Mouse (Mus musculus) lung, embryonic 16.5 days (tissue): ENCODE data around the gene Cwc22. TPM values are rescaled to one million over a fixed set of nuclear protein-coding genes. Genes with fewer than 3 reads are reported as not detected.
"Not testable (repeated sequence)": the region's sequence is repeated elsewhere in the genome, so short reads cannot be mapped to it uniquely, and the experiment has no call there.

Experiments used
- ATAC-seq: fragments of 200-750 bp; cut with Nextera tagmentation; 2 replicates; pipeline ENCODE4 v1.8.0; 2017; ENCODE audit warnings: low read depth, mild to moderate bottlenecking, moderate library complexity
- H3K27ac ChIP-seq: fragments of 300-500 bp; sonication (generic); 2 replicates; pipeline ENCODE4 v1.5.1; 2014; ENCODE audit warnings: mild to moderate bottlenecking, control low read depth, low read length
- H3K27me3 ChIP-seq: fragments of 300-500 bp; sonication (generic); 2 replicates; pipeline ENCODE4 v1.6.1; 2014; ENCODE audit warnings: low read depth, low read length, mixed read lengths; ENCODE audit not compliant: control insufficient read depth, insufficient read depth
- H3K36me3 ChIP-seq: fragments of 300-500 bp; sonication (generic); 2 replicates; pipeline ENCODE4 v1.6.1; 2014; ENCODE audit warnings: low read length; ENCODE audit not compliant: control insufficient read depth, insufficient read depth
- H3K4me1 ChIP-seq: fragments of 300-500 bp; sonication (generic); replicated peaks from 2 replicates; pipeline ENCODE4 v1.6.1; 2014; ENCODE audit warnings: low read length, mixed read lengths; ENCODE audit not compliant: control insufficient read depth, insufficient read depth
- H3K4me2 ChIP-seq: fragments of 300-500 bp; sonication (generic); 2 replicates; pipeline ENCODE4 v1.6.1; 2014; ENCODE audit warnings: low read depth, low read length, control low read depth
- H3K4me3 ChIP-seq: fragments of 300-500 bp; sonication (generic); 2 replicates; pipeline ENCODE4 v1.5.1; 2014; ENCODE audit warnings: mild to moderate bottlenecking, low read length, control low read depth
- H3K9ac ChIP-seq: fragments of 300-500 bp; sonication (generic); 2 replicates; pipeline ENCODE4 v1.6.1; 2014; ENCODE audit warnings: low read length, control low read depth
- H3K9me3 ChIP-seq: fragments of 300-500 bp; sonication (generic); 2 replicates; pipeline ENCODE4 v1.6.1; 2016; ENCODE audit warnings: low read length; ENCODE audit not compliant: control insufficient read depth
- WGBS: fragments of 180-500 bp; shearing (Covaris S2); extraction: QIAGEN DNeasy Blood & Tissue Kit; methylation state at CpG from one replicate; pipeline ENCODE4 v1.1.7; 2014; 5-methylcytosine and 5-hydroxymethylcytosine counted together
- polyA plus RNA-seq: library from polyadenylated mRNA; unstranded; fragments of >200 nt; fragmentation: Nextera tagmentation; extraction: Ambion mirVana; gene quantifications from 2 replicates; pipeline ENCODE4 v1.2.1, GENCODE M21; 2015

The Cwc22 gene
- polyA plus RNA-seq, 1 experiment from 2014 or later, result 27.6 TPM

GRCm38 (mm10) chr2:77900111-77900510, 46.1 kb downstream of the Cwc22 start:
- no peak overlapping the region for H3K27ac ChIP-seq
- no peak for ATAC-seq
- 82% methylated on average over 2 of the region's 2 CpGs for WGBS
- H3K36me3 ChIP-seq, result peaks cover 44% of the 10 kb centered on the region
- H3K4me2 ChIP-seq, result no peak overlapping the region
- no peaks in the 10 kb centered on the region for H3K27me3 ChIP-seq
- no peaks in the 10 kb centered on the region for H3K4me1 ChIP-seq
- H3K4me3 ChIP-seq, result no peak overlapping the region
- no peak overlapping the region for H3K9ac ChIP-seq
- H3K9me3 ChIP-seq, result no peaks in the 10 kb centered on the region

DNA sequence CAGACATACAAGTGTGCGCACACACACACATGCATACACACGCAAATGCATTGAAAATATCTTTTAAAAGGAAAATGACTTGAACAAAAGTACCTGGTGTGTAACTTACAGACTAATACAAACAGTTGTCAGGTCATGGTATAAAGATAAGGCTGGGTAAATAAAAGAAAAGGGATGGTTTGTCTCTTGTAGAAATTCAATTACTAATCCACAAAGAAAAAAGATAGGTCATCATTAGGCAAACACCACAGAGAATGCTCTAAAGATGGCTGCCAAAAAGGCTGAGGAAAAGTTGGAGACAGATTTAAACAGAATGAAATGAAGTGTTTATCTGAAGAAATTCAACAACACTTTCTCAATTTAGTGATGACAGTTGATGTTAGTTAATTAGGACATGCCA, 47.7 kb downstream of the Cwc22 start:
- Histone ChIP-seq H3K4me2 (no peak overlapping the region), H3K9ac (no peak overlapping the region), H3K27ac (no peak overlapping the region), H3K4me1 (no peaks in the 10 kb centered on the region), H3K9me3 (no peaks in the 10 kb centered on the region), H3K36me3 (peaks cover 43% of the 10 kb centered on the region), H3K27me3 (no peaks in the 10 kb centered on the region), H3K4me3 (no peak overlapping the region)
- ATAC-seq, result no peak
- 95% methylated on average over 2 of the region's 2 CpGs for WGBS

DNA sequence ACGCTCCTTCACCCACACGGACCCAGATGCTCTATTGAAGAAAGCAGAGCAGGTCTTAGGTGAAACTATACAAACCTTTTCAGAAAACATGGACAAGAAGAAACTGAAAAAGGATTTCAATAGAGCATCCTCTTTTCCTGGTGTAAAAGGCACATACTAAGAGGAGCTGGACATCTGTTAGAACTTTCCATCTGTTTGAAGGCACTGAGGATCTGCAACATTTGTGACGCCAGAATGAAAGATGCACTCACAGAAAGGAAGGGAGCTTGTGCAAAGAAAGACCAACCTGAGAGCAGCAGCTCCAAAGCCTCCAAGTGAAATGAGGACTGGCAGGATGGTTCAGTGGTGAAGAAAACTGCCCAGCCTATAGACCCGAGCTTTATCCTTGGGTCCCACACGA, 48.2 kb downstream of the Cwc22 start:
- H3K9me3 ChIP-seq, result no peaks in the 10 kb centered on the region
- no peaks in the 10 kb centered on the region for H3K4me1 ChIP-seq
- H3K4me2 ChIP-seq, result no peak overlapping the region
- H3K9ac ChIP-seq, result no peak overlapping the region
- ATAC-seq, result no peak
- no peak overlapping the region for H3K27ac ChIP-seq
- no peaks in the 10 kb centered on the region for H3K27me3 ChIP-seq
- 86% methylated on average over 5 of the region's 5 CpGs for WGBS
- H3K36me3 ChIP-seq, result peaks cover 38% of the 10 kb centered on the region
- no peak overlapping the region for H3K4me3 ChIP-seq

GRCm38 (mm10) chr2:77897558-77897899, 48.6 kb downstream of the Cwc22 start:
- Histone ChIP-seq H3K27ac (no peak overlapping the region), H3K4me1 (no peaks in the 10 kb centered on the region), H3K9ac (no peak overlapping the region), H3K4me3 (no peak overlapping the region), H3K27me3 (no peaks in the 10 kb centered on the region), H3K36me3 (peaks cover 41% of the 10 kb centered on the region), H3K4me2 (no peak overlapping the region), H3K9me3 (no peaks in the 10 kb centered on the region)
- 91% methylated on average over 3 of the region's 3 CpGs for WGBS
- ATAC-seq, result no peak

GRCm38 (mm10) chr2:77896843-77897557, 49.2 kb downstream of the Cwc22 start:
- H3K9ac ChIP-seq, result no peak overlapping the region
- no peaks in the 10 kb centered on the region for H3K9me3 ChIP-seq
- 88% methylated on average over 12 of the region's 12 CpGs for WGBS
- no peaks in the 10 kb centered on the region for H3K27me3 ChIP-seq
- H3K4me3 ChIP-seq, result no peak overlapping the region
- peaks cover 37% of the 10 kb centered on the region for H3K36me3 ChIP-seq
- ATAC-seq, result no peak
- H3K4me1 ChIP-seq, result no peaks in the 10 kb centered on the region
- H3K4me2 ChIP-seq, result no peak overlapping the region
- no peak overlapping the region for H3K27ac ChIP-seq

DNA sequence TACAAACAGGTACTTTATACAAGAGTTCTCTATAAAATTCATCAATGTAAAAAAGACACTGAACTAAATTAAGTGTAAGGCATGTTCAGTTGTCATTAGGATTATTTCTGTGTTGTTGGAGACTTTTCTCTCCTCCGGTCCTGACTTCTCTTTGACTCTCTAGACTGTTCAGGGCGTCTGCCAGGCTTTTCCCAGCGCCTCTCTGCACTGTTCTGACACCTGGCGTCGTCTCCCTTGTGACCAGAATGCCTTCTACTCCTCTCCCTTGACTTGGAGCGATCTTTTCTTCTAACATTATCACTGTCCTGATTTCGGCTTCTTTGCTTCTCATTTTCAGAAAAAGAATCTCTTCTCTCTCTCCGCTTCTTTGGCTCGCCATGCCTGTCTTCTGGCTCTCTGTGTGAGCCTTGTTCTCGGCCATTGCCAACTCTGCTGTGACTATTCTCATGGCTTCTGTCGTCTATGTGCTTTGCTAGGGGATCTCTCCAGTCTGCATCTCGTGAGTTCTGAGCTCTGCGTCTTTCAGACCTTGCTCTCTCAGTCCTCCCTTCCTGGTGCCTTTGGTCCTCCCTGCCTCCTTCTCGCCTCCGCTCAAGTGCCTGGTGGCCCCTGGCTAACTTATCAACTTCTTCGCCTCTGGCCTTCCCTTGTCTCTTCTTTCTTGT, 50.1 kb downstream of the Cwc22 start:
- 93% methylated on average over 16 of the region's 16 CpGs for WGBS
- H3K36me3 ChIP-seq, result peaks cover 34% of the 10 kb centered on the region

DNA sequence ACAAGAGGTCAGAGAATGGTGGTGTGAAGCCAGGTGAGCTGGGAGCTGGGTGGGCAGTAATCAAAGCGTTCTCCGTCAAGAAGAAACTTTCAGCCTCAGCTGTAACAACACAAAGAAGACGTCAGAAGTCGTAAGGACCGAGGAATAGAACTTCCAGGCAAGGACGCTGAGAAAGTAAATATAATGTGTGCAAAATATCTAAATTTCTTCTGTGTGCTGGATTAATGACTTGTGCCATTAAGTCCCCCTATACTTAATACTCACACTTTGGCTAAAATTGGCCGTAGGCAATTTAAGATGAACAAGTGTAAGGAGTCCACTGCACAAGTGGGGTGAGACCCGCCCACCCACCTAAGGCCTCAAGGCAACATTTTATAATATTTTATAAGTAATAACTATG, 51.3 kb downstream of the Cwc22 start:
- H3K27ac ChIP-seq, result no peak overlapping the region
- WGBS, result 79% methylated on average over 8 of the region's 8 CpGs
- no peaks in the 10 kb centered on the region for H3K9me3 ChIP-seq
- no peak overlapping the region for H3K9ac ChIP-seq
- ATAC-seq, result no peak
- no peak overlapping the region for H3K4me2 ChIP-seq
- H3K4me3 ChIP-seq, result no peak overlapping the region
- no peaks in the 10 kb centered on the region for H3K4me1 ChIP-seq
- H3K27me3 ChIP-seq, result no peaks in the 10 kb centered on the region
- peaks cover 30% of the 10 kb centered on the region for H3K36me3 ChIP-seq

More for the DNA sequence above, 50.1 kb downstream of the Cwc22 start:
- not testable (repeated sequence) for H3K4me1 ChIP-seq, H3K4me3 ChIP-seq, H3K9ac ChIP-seq, H3K4me2 ChIP-seq, H3K27ac ChIP-seq, H3K27me3 ChIP-seq, H3K9me3 ChIP-seq, ATAC-seq

DNA sequence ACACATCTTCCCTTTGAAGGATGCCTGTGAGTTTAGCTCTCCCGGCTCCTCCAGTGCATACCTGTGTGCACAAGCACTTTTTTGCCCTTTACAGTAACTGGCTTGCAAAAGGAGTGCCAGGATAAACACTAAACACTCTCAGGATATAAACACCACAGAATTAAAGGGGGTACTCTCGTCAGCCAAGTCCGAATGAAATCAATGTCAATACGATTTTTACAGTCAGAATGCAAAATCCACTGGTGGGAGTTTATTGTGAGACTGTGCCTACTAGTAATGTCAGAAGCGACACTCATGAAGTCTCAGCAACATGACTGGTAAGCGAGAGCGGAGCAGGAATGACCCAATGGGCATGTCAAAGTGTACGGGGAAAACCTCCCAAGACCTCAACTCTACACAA, 52.7 kb downstream of the Cwc22 start:
- H3K27me3 ChIP-seq, result no peaks in the 10 kb centered on the region
- no peaks in the 10 kb centered on the region for H3K9me3 ChIP-seq
- H3K4me2 ChIP-seq, result no peak overlapping the region
- no peak overlapping the region for H3K9ac ChIP-seq
- no peaks in the 10 kb centered on the region for H3K4me1 ChIP-seq
- no peak overlapping the region for H3K4me3 ChIP-seq
- ATAC-seq, result no peak
- peaks cover 23% of the 10 kb centered on the region for H3K36me3 ChIP-seq
- 95% methylated on average over 8 of the region's 8 CpGs for WGBS
- no peak overlapping the region for H3K27ac ChIP-seq

- no peak for ATAC-seq
- Histone ChIP-seq H3K27ac (no peak overlapping the region), H3K4me1 (no peaks in the 10 kb centered on the region), H3K9ac (no peak overlapping the region), H3K36me3 (peaks cover 17% of the 10 kb centered on the region), H3K9me3 (no peaks in the 10 kb centered on the region), H3K4me3 (no peak overlapping the region), H3K27me3 (no peaks in the 10 kb centered on the region), H3K4me2 (no peak overlapping the region)
- WGBS, result 82% methylated on average over 4 of the region's 4 CpGs
These were observed 53.6 kb downstream of the Cwc22 start for GRCm38 (mm10) chr2:77892573-77892972.
